ENCODE assay signal across 8 mouse cellular contexts in the genomic region with DNA sequence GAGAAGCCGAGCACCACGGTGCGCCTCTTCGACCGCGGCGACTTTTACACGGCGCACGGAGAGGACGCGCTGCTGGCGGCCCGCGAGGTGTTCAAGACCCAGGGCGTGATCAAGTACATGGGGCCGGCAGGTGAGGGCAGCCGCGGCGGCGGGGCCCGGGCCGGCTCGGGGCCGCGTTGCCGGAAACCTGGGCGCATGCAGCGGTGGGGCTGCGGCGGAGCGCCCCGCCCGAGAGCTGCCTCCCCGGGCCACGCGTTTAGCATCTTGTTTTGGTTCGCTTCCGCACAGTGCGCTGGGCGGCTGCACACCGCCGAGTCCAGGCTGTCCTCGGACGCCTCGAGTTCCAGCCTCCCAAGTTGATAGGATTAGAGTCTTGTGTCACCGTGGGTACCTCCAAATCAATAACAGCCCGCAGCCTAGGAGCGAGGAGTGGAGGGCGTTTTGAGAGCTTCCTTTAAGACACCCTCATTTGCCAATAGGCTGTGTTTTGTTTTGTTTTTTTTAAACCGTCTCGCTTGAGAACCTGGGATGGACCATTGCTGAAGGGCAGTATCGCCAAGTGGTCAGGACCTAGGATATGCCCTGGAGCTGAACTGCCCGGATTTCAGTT. TPM values are rescaled to one million over a fixed set of nuclear protein-coding genes. Genes with fewer than 3 reads are reported as not detected.
DNase-seq lines count a peak whose midpoint lies in the region; ATAC-seq and TF ChIP-seq lines count a peak whose summit lies in the region.

No protein-coding gene starts in this region.

- in situ Hi-C loops in Patski (cut with MboI; ENCODE audit: low pct_unique_long_range_greater_than_20kb) = no loop called here

- H3K9ac ChIP-seq in kidney, embryonic 14.5 days (ENCODE audit: low read depth, low read length) = peak overlapping the region; percentile 84
- peak overlapping the region; percentile 67 for H3K9ac ChIP-seq in intestine, embryonic 14.5 days (ENCODE audit: low read length)

- H3K4me3 ChIP-seq in kidney, embryonic 14.5 days (ENCODE audit: low read length) = peak overlapping the region; percentile 91
- peak overlapping the region; percentile 75 for H3K4me3 ChIP-seq in intestine, embryonic 14.5 days (ENCODE audit: low read depth, low read length)

- H3K9me3 ChIP-seq in kidney, embryonic 14.5 days (ENCODE audit: control insufficient read depth, low read length) = no peaks in the 10 kb centered on the region
- no peaks in the 10 kb centered on the region for H3K9me3 ChIP-seq in intestine, embryonic 14.5 days (ENCODE audit: control insufficient read depth, low read length)

- POLR2A ChIA-PET in Patski (lab: Charles Lee) = no interaction called here

- peak overlapping the region; percentile 84 for H3K4me2 ChIP-seq in kidney, embryonic 14.5 days (replicated peaks; ENCODE audit: low read depth, low read length)
- peak overlapping the region; percentile 66 for H3K4me2 ChIP-seq in intestine, embryonic 14.5 days (ENCODE audit: low read length)

- H3K27me3 ChIP-seq in kidney, embryonic 14.5 days (ENCODE audit: control insufficient read depth, insufficient read depth, low read length) = no peaks in the 10 kb centered on the region
- no peaks in the 10 kb centered on the region for H3K27me3 ChIP-seq in Patski
- no peaks in the 10 kb centered on the region for H3K27me3 ChIP-seq in intestine, embryonic 14.5 days (replicated peaks; ENCODE audit: control insufficient read depth, insufficient read depth, low read length)

- TF ChIP-seq CTCF in Patski (IDR thresholded peaks at IDR 0.05) = no peak

- CTCF ChIA-PET in Patski (lab: Charles Lee) = interaction anchor here (0.8 to 1.4 kb wide), 2 partner anchors 19 kb away, joined by 3 to 6 read pairs; no protein-coding TSS in a partner anchor

- peaks cover 14% of the 10 kb centered on the region for H3K4me1 ChIP-seq in kidney, embryonic 14.5 days (ENCODE audit: control insufficient read depth, insufficient read depth, low read length)
- H3K4me1 ChIP-seq in intestine, embryonic 14.5 days (replicated peaks; ENCODE audit: control insufficient read depth, insufficient read depth, low read length) = peaks cover 10% of the 10 kb centered on the region

- no peak for DNase-seq in kidney, adult 18-20 months
- DNase-seq in Patski (ENCODE audit: low read depth, low spot score) = no peak
- no peak for DNase-seq in intestine, embryonic 14.5 days (ENCODE audit: low spot score)
- peak; percentile 41 for DNase-seq in lung, postnatal 36 days
- DNase-seq in right cerebral cortex, postnatal 36 days (ENCODE audit: low spot score in 2 of 2) = peak; percentile 12 to 24
- DNase-seq in left cerebral cortex, adult 11 months (ENCODE audit: low spot score) = no peak

- H3K27ac ChIP-seq in kidney, embryonic 14.5 days (ENCODE audit: low read depth, low read length) = peak overlapping the region; percentile 87
- peak overlapping the region; percentile 76 for H3K27ac ChIP-seq in intestine, embryonic 14.5 days (ENCODE audit: low read depth)

- WGBS in kidney, embryonic 14.5 days = under 1% methylated on average over 54 of the region's 54 CpGs
- WGBS in intestine, embryonic 14.5 days = under 1% methylated on average over 50 of the region's 54 CpGs

- ATAC-seq in kidney, embryonic 14.5 days (ENCODE audit: low FRiP score, low TSS enrichment) = peak; percentile 63
- peak; percentile 51 for ATAC-seq in Patski
- peak; percentile 47 for ATAC-seq in erythroblast, adult 5-6 weeks (replicated peaks; ENCODE audit: low FRiP score, poor library complexity, severe bottlenecking)
- ATAC-seq in intestine, embryonic 14.5 days (replicated peaks; ENCODE audit: low FRiP score, low TSS enrichment, low read depth) = peak; percentile 64

- no peaks in the 10 kb centered on the region for H3K36me3 ChIP-seq in kidney, embryonic 14.5 days (ENCODE audit: control insufficient read depth, insufficient read depth, low read length)
- no peaks in the 10 kb centered on the region for H3K36me3 ChIP-seq in intestine, embryonic 14.5 days (ENCODE audit: control insufficient read depth, insufficient read depth, low read length)

RNA-seq across cellular contexts. Expression of a gene that starts 0.7 kb away (rescaled TPM):
- polyA plus RNA-seq in kidney, embryonic 14.5 days (2014; fragmentation: Nextera tagmentation; extraction: Ambion mirVana) = 52.3 and 69.1 TPM in 2 replicates
- polyA plus RNA-seq in Patski (2021) = 35.8 TPM
- 4.8 and 10.9 TPM in 2 replicates for total RNA-seq in erythroblast, adult 5-6 weeks (2015; ENCODE audit: low replicate concordance)
- 15.4 and 17.3 TPM in 2 replicates for total RNA-seq in erythroblast, adult 5-6 weeks (2017; ENCODE audit: low replicate concordance)
- polyA plus RNA-seq in intestine, embryonic 14.5 days (2014; fragmentation: Nextera tagmentation; extraction: Ambion mirVana) = 57.9 and 64.1 TPM in 2 replicates

RNA-seq across cellular contexts. Expression of a gene that starts 37.0 kb away (rescaled TPM):
- 260 and 274 TPM in 2 replicates for polyA plus RNA-seq in kidney, embryonic 14.5 days (2014; fragmentation: Nextera tagmentation; extraction: Ambion mirVana)
- 0.30 TPM for polyA plus RNA-seq in Patski (2021)
- 0.84 TPM in 1 of 2 replicates, not detected in the other for total RNA-seq in erythroblast, adult 5-6 weeks (2015; ENCODE audit: low replicate concordance)
- total RNA-seq in erythroblast, adult 5-6 weeks (2017; ENCODE audit: low replicate concordance) = not detected in 2 replicates
- polyA plus RNA-seq in intestine, embryonic 14.5 days (2014; fragmentation: Nextera tagmentation; extraction: Ambion mirVana) = 792 and 803 TPM in 2 replicates

Comparison
In these comparisons a context has a peak if more than half of its experiments do, and no peak if none do; other contexts are left out.
1. DNase-seq: peak in lung, postnatal 36 days (single experiment) and right cerebral cortex, postnatal 36 days (2 of 2); none in kidney, adult 18-20 months (single experiment), Patski (single experiment), intestine, embryonic 14.5 days (single experiment) and left cerebral cortex, adult 11 months (single experiment).
2. RNA of a gene that starts 37.0 kb away (polyA plus RNA-seq): 792 to 803 TPM in intestine, embryonic 14.5 days and 260 to 274 TPM in kidney, embryonic 14.5 days; 0.30 TPM in Patski (single experiment); every median in the first group is over 100 times any median in the second.
3. Peak in every context shown above with its lines, with median percentiles within 50 percentile points of each other: ATAC-seq.